Mouse (Mus musculus) ES-Bruce4 (cell line): Measurements from ENCODE around the gene Armc8.

Experiments
- CTCF ChIP-seq: IDR thresholded peaks from one replicate; pipeline ENCODE4 v1.8.1; 2011; ENCODE audit warnings: low read depth, low read length
- EP300 ChIP-seq: IDR thresholded peaks from 2 replicates; pipeline ENCODE4 v1.6.1; 2011; ENCODE audit warnings: low read depth, low read length; ENCODE audit not compliant: insufficient read depth
- POLR2A ChIP-seq: IDR thresholded peaks from one replicate; pipeline ENCODE4 v1.8.1; 2011; ENCODE audit warnings: low read length; ENCODE audit not compliant: insufficient read depth

DNA sequence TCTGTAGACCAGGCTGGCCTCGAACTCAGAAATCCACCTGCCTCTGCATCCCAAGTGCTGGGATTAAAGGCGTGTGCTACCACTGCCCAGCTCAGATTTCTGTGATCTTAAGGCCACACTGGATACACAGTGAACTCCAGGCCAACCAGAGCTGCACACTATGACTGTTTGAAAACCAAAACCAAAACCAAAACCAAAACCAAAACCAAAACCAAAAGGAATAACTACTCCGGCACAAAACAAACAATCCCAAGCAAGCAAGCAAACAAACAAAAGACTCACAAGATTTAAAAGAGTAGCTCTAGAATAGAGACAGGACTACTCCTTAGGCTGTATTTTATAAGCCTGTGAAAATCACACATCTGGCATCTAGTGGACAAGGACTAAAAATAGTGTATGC lies 8.3 kb downstream of the Armc8 start:
- TF ChIP-seq CTCF = no peak
- TF ChIP-seq POLR2A = no peak
- TF ChIP-seq EP300 = no peak
